Mouse (Mus musculus) CD4-positive, CD25-positive, alpha-beta regulatory T cell, adult 4 months (primary cell): ENCODE data around the gene Nr1h4. TPM values are rescaled to one million over a fixed set of nuclear protein-coding genes. Genes with fewer than 3 reads are reported as not detected.

ENCODE experiments used
- ATAC-seq: one replicate; pipeline ENCODE4 v1.8.0; 2017
- polyA plus RNA-seq, 2 experiments: library from polyadenylated mRNA; unstranded; fragments of 100-300 nt; shearing (Covaris generic); gene quantifications; one replicate each; pipeline ENCODE4 v1.2.1; 2017

Gene Nr1h4
- polyA plus RNA-seq, 2 experiments from 2014 or later, result not detected

- no peak for ATAC-seq
Measured at GRCm38 (mm10) chr10:89520381-89520780, 13.0 kb downstream of the Nr1h4 start.

GRCm38 (mm10) chr10:89519226-89519625 lies 14.2 kb downstream of the Nr1h4 start:
- ATAC-seq, result no peak

GRCm38 (mm10) chr10:89518365-89518764 lies 15.0 kb downstream of the Nr1h4 start:
- ATAC-seq, result no peak

GRCm38 (mm10) chr10:89515813-89516212 lies 17.6 kb downstream of the Nr1h4 start:
- ATAC-seq, result no peak

GRCm38 (mm10) chr10:89512562-89512961 lies 20.8 kb downstream of the Nr1h4 start:
- ATAC-seq, result no peak

GRCm38 (mm10) chr10:89510547-89510946 lies 22.8 kb downstream of the Nr1h4 start:
- ATAC-seq, result no peak

GRCm38 (mm10) chr10:89508567-89508966 lies 24.8 kb downstream of the Nr1h4 start:
- ATAC-seq, result no peak

GRCm38 (mm10) chr10:89506479-89506878 lies 26.9 kb downstream of the Nr1h4 start:
- ATAC-seq, result no peak

- no peak for ATAC-seq
Measured at GRCm38 (mm10) chr10:89505592-89505955, 27.8 kb downstream of the Nr1h4 start.

- no peak for ATAC-seq
Measured at GRCm38 (mm10) chr10:89504952-89505591, 28.3 kb downstream of the Nr1h4 start.

GRCm38 (mm10) chr10:89502986-89503560 lies 30.3 kb downstream of the Nr1h4 start:
- no peak for ATAC-seq

- ATAC-seq, result no peak
Measured at GRCm38 (mm10) chr10:89501902-89502301, 31.5 kb downstream of the Nr1h4 start.

- ATAC-seq, result no peak
Measured at GRCm38 (mm10) chr10:89495537-89495936, 37.8 kb downstream of the Nr1h4 start.

GRCm38 (mm10) chr10:89491321-89491720 lies 42.1 kb downstream of the Nr1h4 start:
- no peak for ATAC-seq

- ATAC-seq, result no peak
Measured at GRCm38 (mm10) chr10:89490250-89490649, 43.1 kb downstream of the Nr1h4 start.

- ATAC-seq, result no peak
Measured at GRCm38 (mm10) chr10:89489459-89489858, 43.9 kb downstream of the Nr1h4 start.

GRCm38 (mm10) chr10:89486995-89487742 lies 46.2 kb downstream of the Nr1h4 start:
- ATAC-seq, result peak; percentile 63

GRCm38 (mm10) chr10:89484907-89485306 lies 48.5 kb downstream of the Nr1h4 start:
- no peak for ATAC-seq

- ATAC-seq, result no peak
Measured at GRCm38 (mm10) chr10:89483812-89484602, 49.4 kb downstream of the Nr1h4 start.

- ATAC-seq, result no peak
Measured at GRCm38 (mm10) chr10:89483113-89483512, 50.3 kb downstream of the Nr1h4 start.

GRCm38 (mm10) chr10:89482142-89482681 lies 51.2 kb downstream of the Nr1h4 start:
- no peak for ATAC-seq

- ATAC-seq, result no peak
Measured at GRCm38 (mm10) chr10:89481638-89482037, 51.7 kb downstream of the Nr1h4 start.

- no peak for ATAC-seq
Measured at GRCm38 (mm10) chr10:89478766-89479165, 54.6 kb downstream of the Nr1h4 start.
